Mouse (Mus musculus): ENCODE measurements around the gene B4galt3. TPM values are rescaled to one million over a fixed set of nuclear protein-coding genes. Genes with fewer than 3 reads are reported as not detected.
A peak's percentile ranks its signal among the peaks of the same experiment; 100 is the strongest.

The B4galt3 gene
- total RNA-seq, 2 experiments from 2014 or later, result 74.2 to 87.8 TPM

DNA sequence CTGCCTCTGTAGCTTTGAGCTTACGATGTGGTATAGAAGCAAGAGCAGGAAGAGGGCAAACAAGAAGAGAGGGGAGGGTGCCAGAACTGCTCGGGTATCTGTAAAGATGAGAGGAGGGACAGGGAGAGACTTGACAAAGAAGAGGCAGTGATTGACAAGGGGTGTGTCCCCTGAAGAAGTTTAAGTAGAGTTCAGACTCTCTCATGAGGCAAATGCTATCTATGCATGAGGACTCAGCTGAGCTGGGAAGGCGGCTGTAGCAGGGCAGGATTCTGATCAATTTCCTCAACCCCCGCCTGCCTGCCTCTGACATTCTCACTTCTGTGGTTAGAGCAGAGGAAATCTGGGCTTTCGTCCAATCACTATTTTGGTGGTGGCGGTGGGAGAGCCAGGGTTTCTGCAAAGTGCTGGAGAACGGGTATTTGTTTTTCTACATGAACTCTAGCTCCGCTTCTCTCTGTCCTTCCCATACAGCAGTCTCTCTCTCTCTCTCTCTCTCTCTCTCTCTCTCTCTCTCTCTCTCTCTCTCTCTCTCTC is 7.5 kb upstream of the B4galt3 start:
- DNase-seq, result peak; percentile 73
- intact Hi-C loops (cut with DNase I), result no loop called here

DNA sequence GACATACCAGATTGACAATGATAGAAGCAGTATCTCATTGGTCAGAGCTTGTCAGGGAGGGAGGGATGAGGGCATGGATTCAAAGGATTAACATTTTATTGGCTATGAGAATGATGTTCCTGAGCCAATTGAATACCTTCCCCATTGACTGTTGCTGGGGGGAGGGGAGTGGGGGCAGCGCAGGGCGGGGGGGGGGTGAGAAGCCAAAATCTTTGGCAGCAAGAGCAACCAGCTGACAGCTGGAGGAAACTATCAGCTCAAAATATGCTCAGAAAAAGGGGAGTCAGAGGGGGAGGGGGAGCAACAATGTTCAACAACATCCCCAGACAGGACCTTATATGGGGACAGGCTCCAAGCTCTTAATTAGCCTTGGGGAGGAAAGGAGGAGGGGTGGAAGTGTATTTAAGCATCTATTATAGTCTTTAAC is 6.9 kb upstream of the B4galt3 start:
- DNase-seq, result peak; percentile 66
- intact Hi-C loops (cut with DNase I), result no loop called here

DNA sequence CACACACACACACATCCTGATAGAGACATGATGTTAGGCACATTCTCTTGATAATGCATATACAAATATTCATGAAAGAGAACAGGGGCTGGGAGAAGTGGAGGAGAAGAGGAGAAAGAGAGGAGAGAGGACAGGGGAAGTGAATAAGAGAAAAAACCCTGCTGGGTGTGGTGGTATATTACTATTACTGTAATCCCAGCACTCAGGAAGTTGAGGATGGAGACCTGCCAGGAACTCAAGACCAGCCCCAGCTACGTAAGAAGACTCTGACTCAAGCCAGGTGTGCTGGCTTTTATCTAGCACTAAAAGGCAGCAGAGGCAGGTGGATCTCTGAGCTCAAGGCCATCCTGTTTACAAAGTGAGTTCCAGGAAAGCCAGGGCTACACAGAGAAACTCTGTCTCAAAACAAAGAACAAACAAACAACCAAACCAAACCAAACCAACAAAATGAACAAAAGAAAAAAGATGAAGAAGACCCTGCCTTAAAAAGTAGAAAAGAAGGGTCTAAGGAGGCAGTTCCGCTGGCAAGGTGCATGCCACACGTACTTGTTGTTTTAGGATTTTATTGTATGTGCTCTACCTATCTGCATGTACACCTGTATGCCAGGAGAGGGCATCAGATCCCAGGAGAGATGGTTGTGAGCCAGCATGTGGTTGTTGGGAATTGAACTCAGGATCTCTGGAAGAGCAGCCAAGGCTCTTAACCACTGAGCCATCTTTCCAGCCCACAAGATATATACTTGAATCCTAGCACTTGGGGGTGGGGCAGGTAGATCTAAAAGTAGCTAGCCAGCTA is 6.3 kb upstream of the B4galt3 start:
- DNase-seq, result no peak
- intact Hi-C loops (cut with DNase I), result no loop called here

GRCm38 (mm10) chr1:171265971-171266744 is 4.0 kb upstream of the B4galt3 start:
- intact Hi-C loops (cut with DNase I), result no loop called here
- DNase-seq, result no peak

DNA sequence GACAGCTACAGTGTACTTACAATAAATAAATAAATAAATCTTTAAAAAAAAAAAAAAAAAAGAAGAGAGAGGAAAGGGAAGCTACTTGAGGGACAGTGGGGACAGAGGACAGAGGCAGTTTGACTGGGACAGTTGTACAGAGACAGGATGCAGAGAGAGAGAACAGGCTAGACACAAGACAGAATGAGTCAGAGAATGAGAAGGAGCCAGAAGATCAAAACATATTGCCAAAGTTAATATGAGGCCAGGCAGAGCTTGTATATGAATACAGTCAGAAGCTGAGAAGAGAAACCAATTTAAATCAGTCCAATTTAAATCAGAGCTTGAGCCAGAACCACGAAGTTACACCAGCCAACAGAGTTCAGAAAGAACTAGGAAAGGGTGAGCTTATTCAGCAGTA is 1.8 kb upstream of the B4galt3 start:
- DNase-seq, result no peak
- intact Hi-C loops (cut with DNase I), result no loop called here

GRCm38 (mm10) chr1:171270573-171270900 is 409 bp downstream of the B4galt3 start:
- DNase-seq, result no peak
- intact Hi-C loops (cut with DNase I), result no loop called here

- intact Hi-C loops (cut with DNase I), result no loop called here
- DNase-seq, result no peak
Measured at GRCm38 (mm10) chr1:171271196-171271595, 1.1 kb downstream of the B4galt3 start.

GRCm38 (mm10) chr1:171271622-171272021 is 1.5 kb downstream of the B4galt3 start:
- no peak for DNase-seq
- intact Hi-C loops (cut with DNase I), result no loop called here

DNA sequence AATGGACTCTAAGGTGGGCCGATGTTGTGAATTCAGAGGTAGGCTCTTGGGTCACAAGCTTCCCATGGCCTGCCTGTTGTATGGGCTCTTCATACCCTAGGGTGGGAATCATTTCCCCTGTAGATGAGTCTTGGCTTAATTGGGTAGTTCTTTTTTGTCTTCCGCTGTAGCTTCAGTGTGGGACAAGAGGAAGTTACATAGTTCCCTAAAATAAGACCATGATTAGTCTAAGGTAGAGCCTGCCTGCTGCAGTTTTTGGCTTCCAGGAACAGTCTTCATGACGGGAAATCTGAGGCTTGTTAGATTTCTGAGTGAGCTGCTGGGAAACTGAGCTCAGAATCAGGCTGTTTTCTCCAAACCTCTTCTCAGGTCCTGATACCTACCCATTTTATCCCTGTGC is 2.0 kb downstream of the B4galt3 start:
- intact Hi-C loops (cut with DNase I), result no loop called here
- DNase-seq, result no peak

DNA sequence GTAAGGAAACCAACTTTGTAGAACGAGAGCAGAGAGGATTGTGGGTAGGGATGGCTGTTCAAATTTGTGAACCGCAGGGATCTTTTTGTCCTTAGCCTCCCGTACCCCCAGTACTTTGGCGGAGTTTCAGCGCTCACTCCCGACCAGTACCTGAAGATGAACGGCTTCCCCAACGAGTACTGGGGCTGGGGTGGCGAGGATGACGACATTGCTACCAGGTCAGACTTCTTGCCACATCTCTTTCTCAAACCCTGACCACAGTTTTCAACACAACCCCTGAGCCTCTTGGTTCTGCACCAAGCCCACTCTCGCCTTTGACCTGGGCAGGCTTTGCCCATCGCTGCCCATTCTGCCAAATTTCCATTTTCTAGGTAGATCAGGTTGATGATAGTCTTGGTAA is 4.0 kb downstream of the B4galt3 start:
- intact Hi-C loops (cut with DNase I), result no loop called here
- no peak for DNase-seq

DNA sequence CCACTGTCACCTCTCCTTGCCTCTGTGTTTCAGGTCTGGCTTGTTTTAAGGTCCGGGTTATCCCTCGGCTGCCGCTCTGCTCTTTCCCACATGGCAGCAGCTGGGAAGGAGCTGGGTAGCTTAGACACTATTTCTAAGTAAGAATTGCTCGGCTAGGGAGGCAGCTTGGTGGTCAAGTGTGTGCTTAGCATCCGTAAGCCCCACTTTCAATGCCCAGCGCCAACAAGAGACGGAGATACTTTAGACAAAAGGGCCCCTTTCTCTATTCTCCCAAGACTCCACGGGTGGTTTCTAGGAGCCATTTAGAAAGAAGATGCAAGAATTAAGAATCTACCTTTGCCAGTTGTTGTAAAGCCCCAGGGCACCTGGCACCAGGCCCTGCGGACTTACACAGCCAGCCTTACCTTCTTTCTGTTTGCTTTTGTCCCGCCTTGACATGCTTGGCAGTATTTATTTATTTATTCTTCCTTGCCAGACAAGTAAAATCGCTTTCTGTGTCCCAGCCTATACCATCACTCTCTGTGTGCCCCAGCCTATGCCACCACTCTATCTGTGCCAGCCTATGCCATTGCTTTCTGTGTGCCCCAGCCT is 5.1 kb downstream of the B4galt3 start:
- intact Hi-C loops (cut with DNase I), result no loop called here
- DNase-seq, result no peak

DNA sequence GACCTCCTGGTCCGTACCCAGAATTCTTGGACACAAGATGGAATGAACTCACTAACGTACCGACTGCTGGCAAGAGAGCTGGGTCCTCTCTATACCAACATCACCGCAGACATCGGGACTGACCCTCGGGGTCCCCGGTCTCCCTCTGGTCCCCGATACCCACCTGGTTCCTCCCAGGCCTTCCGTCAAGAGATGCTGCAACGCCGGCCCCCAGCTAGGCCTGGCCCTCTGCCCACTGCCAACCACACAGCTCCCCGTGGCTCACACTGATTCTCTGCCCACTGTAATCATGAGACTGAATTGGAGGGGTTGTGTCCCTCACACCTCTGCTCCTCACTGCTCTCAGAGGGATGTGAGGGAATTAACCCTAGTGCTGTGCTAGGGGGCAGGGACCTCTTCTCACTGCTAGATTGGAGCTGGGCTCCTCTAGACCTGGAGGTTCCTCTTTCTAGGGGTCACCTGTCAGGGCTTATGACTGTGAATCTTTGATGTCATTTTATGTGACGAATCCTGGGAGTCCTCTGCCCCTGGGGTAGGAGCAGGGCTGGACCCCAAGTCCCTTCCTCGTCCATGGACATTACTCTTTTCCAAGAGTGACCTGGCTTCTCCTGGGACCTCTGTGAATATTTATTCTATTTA is 6.1 kb downstream of the B4galt3 start:
- no peak for DNase-seq
- intact Hi-C loops (cut with DNase I), result no loop called here

DNA sequence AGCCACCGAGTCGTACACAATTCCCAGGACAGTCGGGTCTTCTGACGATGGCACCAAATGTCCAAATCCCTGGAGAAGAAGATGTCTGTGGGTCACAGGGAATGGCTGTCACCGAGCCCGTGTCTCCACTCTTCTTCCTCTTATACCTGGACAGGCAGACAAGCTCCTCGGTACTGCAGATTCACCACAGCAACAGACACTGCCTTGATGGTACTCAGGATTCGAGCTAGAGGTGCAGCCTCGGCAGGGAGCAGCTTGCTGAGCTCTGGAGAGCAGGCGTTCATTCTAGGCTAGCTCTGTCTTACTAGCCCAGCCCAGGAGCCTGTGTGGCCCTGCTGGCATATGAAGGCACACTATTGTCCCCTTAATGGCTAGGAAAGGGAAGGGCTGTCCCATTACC is 7.6 kb downstream of the B4galt3 start:
- intact Hi-C loops (cut with DNase I), result no loop called here
- no peak for DNase-seq

GRCm38 (mm10) chr1:171278436-171278835 is 8.3 kb downstream of the B4galt3 start:
- intact Hi-C loops (cut with DNase I), result no loop called here
- no peak for DNase-seq

GRCm38 (mm10) chr1:171279012-171279705 is 9.0 kb downstream of the B4galt3 start:
- no peak for DNase-seq
- intact Hi-C loops (cut with DNase I), result no loop called here

DNA sequence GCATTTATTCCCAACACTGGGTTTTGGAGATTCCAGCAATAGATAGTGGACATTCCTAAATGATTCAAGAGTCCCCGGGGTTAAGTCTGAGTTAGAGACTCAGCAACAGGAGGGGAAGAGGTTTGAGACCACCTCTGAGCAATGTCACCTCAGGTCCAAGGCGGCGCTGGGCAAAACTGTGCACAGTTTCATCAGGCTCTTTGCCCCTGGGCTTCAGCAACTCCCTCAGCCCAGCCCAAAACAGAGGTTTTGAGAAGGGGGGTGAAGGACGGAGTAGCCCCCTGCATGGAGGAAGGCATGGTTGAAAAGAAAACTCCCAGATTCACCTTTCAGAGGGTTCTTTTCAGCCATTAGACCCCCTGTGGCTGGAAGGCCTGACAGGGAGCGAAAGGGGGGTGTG is 9.6 kb downstream of the B4galt3 start:
- DNase-seq, result no peak
- intact Hi-C loops (cut with DNase I), result no loop called here

DNA sequence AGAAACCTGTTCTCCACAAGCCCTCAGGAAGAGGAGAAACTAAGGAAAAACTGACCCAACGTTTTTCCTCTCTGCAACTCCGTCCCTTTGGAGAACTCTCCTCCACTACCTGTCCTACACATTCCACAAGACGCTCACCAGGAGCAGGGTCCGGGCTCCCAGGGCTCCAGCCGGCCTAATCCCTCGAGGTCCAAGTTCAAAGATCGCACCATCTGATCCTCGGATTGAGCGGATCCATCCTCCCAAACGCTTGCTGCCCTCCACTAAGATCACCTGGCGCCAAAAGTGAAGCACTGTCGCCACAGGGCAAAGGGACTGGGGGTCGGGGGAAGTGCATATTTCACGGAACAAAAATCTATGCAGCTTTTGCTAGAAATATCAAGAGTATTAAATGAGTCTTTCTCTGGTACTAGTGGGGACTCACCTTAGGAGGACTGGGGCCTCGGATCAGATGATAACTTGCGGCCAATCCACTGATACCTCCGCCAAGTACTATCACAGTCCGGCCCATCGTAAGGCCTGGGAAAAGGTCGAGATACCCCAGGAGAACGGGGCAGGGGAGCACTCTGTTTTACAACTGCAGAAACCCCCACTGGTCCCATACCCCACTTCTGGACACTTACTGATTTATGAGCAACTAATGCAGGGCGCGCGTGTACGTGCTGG is 10.3 kb downstream of the B4galt3 start:
- DNase-seq, result no peak
- intact Hi-C loops (cut with DNase I), result no loop called here

GRCm38 (mm10) chr1:171280916-171281527 is 10.9 kb downstream of the B4galt3 start, which contains the start of gene Ppox:
Gene Ppox (minus strand): TSS chr1:171281186.
- intact Hi-C loops (cut with DNase I), result no loop called here

DNA sequence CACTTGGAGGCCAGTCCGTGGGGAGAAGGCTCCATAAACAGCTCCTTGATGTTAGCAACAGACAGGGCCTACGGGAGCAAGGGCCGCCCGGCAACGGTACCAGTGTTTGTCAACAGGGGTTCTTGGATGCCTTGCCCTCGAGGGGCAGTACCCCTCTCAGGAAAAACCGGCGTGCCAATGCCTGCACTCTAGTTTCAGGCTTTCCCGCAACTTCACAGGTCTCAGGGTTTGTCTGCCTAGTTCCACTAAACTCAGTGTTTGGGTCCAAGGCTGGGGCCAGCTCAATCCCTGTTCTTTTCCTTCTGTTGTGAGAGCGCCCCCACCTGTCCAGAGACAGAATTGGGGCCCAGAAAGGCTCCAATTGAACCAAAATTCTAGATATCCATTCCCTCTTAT is 11.4 kb downstream of the B4galt3 start:
- intact Hi-C loops (cut with DNase I), result no loop called here
- peak; percentile 80 for DNase-seq

More at GRCm38 (mm10) chr1:171280916-171281527, 10.9 kb downstream of the B4galt3 start, which contains the start of gene Ppox:
- peak; percentile 90 for DNase-seq

Measured in left cerebral cortex, postnatal 4 days (tissue).